Mouse (Mus musculus) megakaryocyte, embryonic 14.5 days (primary cell): Measurements from ENCODE around the gene Hoxb4.

Experiments used
- FLI1 ChIP-seq: IDR thresholded peaks from 2 replicates; pipeline ENCODE4 v1.6.1; 2012; ENCODE audit warnings: low read length, inconsistent platforms, mixed read lengths
- GATA1 ChIP-seq: IDR thresholded peaks from 3 replicates; pipeline ENCODE4 v1.6.1; 2012; ENCODE audit warnings: mixed read lengths, low read length, inconsistent platforms, borderline replicate concordance

GRCm38 (mm10) chr11:96274428-96274827, 43.6 kb upstream of the Hoxb4 start:
- TF ChIP-seq GATA1 (no peak), FLI1 (no peak)
